Mouse (Mus musculus): Measurements from ENCODE around the gene Tmem69.

GRCm38 (mm10) chr4:116550432-116550831, 5.3 kb downstream of the Tmem69 start:
- TF ChIP-seq POLR2A (IDR thresholded peaks at IDR 0.05; ENCODE audit: borderline replicate concordance, low read depth, low read length) (no peak), CTCF (IDR thresholded peaks at IDR 0.05; ENCODE audit: low read depth, low read length) (no peak)

Data from bone marrow macrophage, adult 2 months (primary cell).